Mouse (Mus musculus): Measurements from ENCODE around the gene Slc11a1.
"Not testable (repeated sequence)": the region's sequence is repeated elsewhere in the genome, so short reads cannot be mapped to it uniquely, and the experiment has no call there.

The Slc11a1 gene

DNA sequence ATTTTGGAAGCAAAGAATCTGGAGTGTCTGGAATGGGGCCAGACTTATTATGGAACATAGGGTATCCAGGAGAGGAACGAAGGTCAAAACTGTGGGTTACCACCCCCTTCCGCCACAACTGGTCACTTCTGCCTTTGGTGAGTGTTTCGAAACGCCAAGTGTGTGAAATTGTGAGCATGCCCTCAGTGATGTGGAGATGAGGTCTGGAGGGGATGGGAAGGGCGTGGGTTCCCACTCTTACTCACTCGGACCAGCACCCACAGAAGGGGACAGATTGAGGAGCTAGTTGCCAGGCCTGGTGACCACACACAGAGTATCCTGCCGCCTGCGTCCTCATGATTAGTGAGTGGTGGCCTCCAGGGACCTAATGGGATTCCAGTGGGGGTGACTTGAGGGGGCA lies at the start of gene Slc11a1:
Gene Slc11a1 (plus strand): TSS at position 216 of the 400 bp plus-strand sequence.
- no peak for DNase-seq

DNA sequence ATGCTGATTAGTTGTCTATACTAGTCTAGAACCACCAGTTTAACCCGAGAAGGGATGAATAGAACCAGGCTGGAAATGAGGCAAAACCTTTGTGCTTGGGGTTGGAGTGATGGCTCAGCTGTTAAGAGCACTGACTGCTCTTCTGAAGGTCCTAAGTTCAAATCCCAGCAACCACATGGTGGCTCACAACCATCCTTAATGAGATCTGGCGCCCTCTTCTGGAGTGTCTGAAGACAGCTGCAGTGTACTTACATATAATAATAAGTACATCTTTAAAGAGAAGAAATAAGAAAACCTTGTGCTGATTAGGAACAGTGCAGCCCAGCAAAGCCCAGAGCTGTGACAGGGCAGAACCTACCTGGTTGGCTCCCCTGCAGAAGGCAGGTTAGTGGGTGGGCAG lies 48.1 kb upstream of the Slc11a1 start:
- DNase-seq: not testable (repeated sequence)

DNA sequence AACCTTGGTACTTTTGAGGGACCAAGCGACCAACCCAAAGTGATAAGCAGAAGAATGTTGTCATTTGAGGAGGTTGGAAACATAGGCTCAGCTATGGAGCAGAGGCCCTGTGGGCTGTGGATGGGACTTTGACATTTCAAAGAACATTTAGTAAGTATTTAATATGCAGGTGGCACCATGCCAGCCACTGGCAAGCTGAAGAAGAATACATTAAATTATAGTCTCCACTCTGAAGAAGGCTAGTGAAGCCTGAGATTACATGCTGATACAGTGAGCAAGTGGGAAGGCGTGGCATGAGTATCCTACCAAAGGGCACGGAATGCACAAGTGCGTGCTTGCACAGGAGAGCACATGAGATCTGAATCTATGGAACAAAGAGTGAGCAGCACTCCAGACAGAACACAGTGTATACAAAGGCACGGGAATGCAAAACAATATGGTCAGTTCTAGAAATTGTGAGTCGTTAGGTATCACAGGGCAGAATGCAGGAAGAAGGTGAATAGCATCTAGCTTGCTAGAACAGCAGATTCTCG lies 45.0 kb upstream of the Slc11a1 start:
- DNase-seq: no peak

DNA sequence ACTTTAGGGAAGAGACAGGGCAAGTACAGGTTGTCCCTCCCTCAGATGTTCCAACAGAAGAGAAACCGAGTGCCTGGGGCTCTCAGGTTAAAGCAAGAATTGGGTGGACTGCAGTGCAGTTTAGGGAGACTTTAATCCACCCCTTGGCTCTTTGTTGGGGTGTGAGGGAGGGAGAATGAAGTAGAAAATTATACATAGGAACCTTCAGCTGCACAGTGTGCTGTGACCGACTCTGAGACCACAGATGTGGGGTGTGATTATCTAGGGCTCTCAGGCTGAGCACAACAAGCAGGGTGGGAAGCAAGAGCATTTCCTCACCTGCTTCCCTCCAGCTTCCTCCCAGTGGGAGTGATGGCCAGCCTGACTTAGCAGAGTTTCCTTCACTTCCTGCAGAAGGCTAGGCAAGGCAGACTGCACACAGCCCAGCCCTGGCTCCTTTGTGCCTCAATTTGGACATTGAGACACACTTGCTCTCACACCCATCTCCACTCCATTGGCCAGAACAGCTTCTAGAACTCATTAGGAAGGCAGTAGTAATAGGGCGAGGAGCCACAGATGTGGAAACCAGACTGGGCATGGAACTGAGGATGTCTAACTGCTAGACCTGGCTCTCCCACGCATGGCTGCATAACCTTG lies 43.8 kb upstream of the Slc11a1 start:
- no peak for DNase-seq

DNA sequence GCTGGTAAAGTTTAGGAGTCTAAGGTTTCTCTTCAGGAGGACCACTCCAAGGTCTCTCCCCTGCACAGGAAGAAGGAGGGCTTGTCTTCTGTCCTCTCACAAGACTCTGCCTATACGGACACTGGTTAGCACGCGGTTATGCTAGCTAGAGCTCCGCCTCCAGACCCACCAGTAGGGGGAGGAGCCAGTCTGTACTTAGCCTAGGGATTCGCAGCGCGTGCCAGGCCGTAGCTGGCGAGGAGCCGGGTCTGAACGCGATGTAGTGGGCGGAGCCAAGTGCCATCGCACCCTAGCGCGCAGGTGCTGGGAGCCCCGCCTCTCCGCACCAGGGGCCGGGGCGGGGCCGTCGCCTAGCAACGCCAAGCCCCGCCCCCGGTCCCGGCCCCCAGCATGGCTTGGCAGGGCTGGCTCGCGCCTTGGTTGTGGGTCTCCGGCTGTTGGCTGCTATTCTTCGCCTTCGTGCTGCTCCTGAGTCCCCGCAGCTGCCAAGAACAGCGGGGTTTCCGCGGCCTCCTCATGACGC lies 42.7 kb upstream of the Slc11a1 start:
- DNase-seq: peak; percentile 98

DNA sequence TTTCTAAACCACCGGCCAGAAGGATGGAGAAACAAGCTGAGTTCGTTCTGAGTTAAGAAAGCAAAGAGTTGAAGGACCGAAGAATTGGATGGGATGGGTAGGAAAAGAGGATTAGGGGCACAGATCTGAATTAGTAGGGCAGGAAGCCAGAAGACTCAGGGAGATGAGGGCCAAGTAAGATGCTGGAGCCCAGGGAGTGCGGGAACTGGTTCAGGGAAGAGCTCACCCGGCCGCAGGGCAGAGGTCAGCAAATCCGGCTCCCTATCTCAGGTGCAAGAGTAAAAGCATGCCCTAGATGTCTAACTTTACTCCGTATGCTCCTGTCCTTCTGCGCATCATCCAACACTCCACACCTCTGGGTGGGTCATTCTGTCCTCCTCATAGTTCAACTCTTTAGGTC lies 42.1 kb upstream of the Slc11a1 start:
- DNase-seq: no peak

DNA sequence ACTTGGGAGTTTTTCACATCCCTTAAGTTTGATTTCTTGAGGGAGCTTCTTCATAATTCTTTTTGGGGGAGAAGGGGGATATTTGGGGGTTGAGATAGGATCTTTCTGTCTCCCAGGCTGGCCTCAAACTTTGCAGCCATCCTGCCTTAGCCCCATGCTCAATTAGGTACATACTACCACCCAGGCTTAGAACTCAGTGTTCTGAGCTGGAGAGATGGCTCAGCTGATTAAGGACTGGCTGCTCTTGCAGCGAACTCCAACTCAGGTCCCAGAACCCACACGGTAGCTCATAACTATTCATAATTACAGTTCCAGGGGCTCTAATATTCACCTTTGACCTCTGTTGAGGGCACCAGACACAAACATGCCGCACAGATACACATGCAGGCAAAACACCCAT lies 40.4 kb upstream of the Slc11a1 start:
- DNase-seq: no peak

DNA sequence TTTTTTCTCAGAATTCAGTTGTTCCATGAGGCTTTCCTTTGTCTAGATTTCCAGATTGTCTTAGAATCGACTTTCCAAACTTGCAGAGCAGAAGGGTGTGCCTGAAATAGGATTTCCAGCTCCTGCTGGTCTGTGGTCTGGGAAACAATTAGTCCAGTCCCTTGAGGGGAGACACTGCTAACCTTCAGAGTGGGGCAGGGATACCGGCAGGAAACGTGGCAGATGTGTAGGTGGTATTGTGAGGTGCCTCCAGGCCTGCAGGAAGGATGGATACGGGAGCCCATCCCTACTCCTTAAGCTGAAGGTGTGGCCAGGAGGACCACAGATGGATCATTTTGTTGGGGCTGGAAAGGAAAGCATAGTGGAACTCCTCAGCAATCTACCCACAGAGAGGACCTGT lies 40.0 kb upstream of the Slc11a1 start:
- DNase-seq: no peak

DNA sequence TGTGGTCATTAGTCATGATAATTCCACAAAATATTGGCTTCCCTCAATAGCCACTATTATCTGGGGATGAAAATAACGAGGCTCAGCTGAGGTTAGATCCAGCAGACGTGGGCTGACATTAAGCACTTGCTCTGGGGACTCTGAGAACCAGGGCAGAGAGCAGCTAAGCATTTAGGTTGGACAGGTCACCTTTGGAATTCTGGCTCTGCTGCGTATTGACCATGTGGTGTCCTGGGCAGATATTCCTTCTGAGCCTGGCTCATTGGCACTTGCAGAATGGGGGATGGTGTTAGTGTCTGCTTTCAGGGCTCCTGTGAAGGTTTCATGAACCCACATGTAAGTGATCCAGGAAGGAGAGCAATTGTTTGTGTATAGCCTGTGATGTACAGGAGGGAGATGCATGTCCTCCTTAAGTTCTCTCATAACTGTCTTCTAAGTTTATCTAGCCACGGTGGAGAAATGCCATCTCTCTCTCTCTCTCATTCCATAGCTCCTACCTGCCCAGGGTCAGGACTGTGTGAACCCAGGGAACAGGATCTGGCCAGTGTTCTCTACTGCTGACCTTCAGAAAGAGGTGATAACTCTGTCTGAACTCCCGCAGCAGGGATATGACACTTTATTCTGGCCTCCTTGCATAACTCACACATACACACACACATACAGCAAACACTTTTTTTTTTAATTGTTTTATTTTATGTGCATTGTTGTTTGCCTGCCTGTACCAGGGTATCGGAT lies 39.4 kb upstream of the Slc11a1 start:
- no peak for DNase-seq

DNA sequence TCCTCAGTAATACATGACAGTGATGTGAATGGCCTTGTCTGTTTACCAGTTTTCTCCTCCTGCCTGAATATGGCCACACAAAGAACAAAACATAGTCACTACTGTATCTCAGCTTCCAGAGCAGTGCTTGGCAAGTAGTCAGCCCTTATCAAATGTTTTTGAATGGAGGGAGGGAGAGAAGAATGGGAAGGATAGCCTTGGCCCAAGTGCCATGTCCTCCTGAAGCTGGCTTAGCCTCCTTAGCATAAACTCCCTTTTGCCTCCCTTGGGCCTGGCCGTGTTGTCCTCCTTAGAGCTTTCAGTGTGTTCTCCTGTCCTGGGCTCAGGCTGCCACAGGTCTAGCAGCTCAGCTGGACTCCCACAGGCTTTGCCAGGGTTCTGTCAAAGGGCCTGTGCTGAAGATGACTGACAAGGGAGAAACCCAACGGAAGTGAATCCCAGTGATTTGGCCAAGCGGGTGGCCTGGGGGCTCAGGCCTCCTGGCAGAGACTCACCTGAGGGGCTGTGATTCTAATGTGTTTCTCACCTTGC lies 37.7 kb upstream of the Slc11a1 start:
- DNase-seq: no peak

DNA sequence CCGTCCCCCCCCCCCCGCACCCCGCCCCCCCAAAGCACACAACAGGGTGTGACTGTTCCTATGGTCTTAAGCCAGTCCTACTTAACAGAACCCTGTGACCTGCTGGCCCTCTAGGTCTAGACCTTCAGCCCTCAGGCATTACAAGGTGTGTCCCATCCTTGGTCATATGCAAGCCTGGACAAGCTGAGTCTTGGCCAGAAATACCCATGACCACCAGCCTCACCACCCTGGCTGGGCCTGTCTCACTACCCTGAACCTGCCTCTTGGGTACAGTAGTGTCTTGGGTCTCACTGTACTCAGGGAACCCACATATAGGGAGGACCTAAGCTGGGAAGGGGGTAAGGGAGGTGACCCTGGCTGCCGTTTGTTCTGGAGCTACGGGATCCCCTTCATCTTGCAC lies 37.0 kb upstream of the Slc11a1 start:
- DNase-seq: no peak

DNA sequence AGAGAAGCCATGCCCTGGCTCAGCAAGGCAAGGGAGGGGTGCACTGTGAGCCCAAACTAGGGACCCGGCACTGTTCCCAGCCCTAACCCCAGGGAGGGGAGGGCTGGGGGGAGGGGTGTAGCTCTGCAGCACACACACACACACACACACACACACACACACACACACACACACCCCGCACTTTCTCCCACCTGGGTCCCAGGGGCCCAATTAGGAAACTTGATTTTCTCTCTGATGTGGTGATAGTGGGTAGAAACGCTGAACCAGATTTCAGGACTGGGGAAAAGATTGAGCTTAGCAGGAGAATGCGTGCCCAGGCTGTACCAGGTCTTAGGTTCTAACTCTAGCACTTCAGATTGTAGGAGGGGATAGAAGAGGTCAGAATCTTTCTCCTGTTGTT lies 36.4 kb upstream of the Slc11a1 start:
- no peak for DNase-seq

DNA sequence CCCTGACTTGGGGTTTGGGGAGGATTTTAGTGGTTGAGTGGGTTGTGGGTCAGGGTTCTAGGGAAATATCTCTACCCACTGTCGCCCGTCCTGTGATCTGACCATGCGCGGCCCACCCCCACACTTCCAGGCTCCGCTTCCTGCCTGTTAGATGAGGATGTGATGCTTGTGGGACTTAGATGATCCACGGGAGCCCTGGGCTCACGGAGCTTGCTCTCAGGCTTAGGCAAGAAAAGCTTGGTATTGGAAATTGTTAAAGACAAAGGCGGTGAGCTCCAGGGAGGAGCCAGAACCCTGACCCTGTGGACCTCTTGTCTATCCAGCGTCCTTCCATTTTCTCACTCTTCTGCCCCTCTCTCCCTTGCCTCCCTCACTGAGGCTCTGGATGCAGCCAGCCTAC lies 35.1 kb upstream of the Slc11a1 start:
- DNase-seq: no peak

DNA sequence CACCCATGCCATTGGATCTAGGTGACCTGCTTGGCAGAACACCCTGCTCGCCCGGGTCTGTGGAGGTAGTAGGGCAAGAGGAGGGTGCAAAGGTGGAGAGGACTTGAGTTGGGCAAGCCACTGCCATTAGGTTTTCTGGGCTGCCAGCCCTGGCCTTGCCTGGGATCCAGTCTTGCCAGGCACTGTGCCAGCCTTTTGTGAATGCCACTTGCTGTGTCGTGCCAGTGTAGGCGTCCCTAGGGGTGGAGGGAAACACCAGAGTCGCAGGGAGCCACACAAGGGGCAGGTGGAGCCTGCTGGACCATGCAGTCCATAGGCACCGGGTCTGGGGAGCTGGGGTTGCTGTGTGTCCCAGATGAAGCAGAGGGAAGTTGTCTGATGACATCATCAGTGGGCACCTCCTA lies 34.6 kb upstream of the Slc11a1 start:
- DNase-seq: peak; percentile 67

DNA sequence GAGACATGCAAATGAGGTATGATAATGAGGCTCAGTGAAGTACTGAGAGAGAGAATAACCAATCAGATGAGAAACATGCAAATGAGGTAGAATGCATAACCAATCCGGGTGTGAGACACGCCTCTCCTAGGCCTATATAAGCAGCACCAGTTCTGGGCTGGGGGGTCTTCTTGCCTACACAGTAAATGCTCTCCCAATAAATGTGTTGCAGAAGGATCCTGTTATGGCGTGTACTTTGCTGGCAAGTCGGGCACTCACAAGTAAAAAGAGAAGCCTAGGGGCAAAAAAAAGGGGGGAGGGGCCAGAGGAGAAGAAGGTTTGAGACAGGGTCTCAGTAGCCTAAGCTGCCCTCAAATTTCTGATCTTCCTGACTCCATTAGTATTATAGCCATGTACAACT lies 34.0 kb upstream of the Slc11a1 start:
- DNase-seq: not testable (repeated sequence)

DNA sequence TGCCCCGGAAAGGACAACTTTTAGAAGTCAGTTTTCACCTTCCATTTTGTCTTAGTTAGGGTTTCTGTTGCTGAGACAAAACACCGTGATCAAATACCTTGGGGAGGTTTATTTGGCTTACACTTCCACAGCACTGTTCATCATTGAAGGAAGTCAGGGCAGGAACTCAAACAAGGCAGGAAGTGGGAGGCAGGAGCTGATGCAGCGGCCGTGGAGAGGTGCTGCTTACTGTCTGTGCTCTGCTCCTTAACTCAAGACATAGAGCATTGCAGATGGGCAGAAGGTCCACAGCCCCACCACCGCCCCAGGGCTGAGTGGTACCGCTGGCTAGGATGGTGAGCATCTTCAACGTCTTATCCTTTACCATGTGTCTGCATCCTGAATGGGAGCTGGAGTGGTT lies 33.1 kb upstream of the Slc11a1 start:
- DNase-seq: no peak

DNA sequence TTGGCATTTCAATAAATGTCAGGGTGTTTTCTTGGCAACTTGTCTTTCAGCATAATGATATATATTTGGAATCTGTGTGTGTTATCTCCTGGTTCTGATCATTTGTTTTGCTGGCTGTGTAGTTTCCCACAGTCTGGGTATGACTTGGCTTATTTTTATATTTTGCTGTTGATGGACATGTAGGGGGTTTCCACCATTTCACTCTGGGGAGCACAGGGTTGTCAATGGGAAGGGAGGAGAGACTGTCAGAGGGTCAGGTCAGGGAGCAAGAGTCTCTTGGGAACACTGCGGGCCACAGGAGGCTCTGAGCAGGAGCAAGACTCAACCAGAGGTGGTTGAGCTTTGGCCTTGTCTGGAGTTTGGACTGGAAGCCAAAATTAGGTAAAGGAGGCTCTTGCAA lies 32.7 kb upstream of the Slc11a1 start:
- no peak for DNase-seq

DNA sequence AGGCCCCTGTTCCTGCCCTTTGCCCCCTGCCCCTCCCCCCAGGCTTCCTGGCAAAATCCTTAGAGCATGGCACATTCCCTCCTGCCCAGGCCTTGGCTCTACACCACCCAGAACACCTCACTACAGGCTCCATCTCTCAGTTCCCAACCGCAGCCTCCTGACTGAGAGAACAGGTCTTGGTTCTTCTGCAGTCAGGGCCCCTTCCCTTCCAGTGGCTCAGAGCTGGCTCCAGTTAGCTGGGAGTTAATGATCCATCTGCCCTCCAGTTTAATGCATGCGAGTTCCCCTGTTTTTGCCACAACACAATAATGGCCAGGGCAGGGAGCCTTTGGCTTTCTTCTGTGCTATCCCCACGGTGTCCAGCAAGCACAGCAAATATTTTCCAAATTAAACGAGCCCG lies 31.8 kb upstream of the Slc11a1 start:
- DNase-seq: no peak

DNA sequence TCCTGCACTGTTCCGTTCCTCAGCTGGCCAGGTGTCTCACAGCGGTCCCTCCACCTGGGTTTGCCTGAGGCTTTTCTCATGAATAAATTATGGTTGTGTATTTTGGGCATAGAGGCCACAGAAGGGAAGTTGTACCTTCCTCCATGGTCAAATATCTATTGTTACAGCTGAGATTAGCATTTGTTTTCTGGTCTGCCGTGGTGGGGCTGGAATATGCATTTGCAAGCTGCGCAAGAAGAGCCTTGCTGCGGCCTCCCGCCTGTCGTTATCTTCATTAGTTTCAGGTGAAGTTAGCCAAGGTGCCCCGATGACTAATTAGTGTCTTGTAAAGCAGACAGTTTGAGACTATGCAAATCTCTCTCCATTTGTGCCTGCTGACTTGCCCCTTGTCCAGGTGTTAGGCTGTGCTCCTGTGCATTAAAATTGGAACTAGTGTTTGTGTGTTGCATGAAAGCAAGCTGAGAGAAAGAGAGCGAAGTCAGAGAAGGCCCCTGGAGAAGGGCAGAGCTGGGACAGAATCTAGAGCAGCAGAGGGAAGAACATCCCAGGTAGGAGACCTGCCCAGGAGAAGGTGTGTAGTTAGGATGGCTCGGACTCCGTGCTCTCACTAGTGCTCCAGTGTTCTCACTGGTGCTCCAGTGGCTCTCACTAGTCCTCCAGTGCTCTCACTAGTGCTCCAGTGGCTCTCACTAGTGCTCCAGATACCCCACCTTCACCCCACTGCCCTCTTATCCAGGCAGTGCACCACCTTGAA lies 30.7 kb upstream of the Slc11a1 start:
- DNase-seq: no peak

DNA sequence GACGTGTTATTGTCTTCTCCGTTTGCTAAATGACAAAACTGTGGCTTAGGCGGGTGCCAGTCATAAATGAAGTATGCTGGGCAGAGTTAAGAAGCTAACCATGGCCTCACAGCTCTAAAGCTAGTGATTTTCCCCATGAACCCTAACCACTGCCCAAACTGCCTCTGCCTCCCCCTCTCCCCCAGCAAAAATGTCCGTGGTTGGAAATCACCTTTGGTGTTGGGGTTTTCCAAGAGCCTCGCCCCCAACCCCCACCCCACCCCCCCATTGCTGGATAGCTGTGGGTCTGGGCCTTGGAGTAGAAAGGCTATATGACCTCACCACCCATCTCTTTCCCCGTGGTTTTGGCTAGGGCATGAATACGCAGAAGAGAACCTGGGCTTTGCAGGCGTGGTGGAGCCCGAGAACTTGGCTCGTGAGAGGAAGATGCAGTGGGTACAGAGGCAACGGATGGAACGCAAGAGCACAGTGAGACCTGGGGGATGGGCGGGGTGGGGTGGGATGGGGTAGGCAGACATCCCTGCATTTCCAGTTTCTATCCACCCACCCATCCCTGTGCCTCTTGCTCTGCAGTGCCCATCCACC lies 23.7 kb upstream of the Slc11a1 start:
- no peak for DNase-seq

DNA sequence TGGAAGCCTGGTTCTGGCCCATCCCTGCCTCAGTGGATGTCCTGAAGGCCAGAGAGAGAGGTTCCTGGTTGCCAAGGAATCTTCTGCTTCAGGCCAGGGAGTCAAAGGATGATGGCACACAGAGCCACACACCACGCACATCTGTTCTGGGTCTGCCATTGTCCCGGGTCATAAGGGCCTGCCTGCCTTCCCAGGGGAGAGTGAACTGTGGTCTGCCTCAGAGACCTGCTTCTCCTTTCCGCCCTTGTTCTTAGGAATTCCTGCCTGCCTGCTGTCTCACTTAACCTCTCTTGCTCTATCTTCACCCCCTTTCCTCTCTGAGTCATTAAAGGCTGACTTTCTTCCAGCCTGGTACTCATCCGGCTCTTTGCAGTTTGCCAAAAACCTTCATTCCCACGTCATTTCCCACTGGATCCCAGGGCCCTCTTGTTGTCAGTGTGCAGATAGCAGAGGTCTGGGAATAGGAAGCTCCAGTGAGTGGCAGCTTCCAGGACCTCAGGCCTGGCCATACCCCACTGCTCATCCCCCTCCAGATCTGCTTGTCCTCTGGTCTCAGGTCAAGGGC lies 22.4 kb upstream of the Slc11a1 start:
- no peak for DNase-seq

DNA sequence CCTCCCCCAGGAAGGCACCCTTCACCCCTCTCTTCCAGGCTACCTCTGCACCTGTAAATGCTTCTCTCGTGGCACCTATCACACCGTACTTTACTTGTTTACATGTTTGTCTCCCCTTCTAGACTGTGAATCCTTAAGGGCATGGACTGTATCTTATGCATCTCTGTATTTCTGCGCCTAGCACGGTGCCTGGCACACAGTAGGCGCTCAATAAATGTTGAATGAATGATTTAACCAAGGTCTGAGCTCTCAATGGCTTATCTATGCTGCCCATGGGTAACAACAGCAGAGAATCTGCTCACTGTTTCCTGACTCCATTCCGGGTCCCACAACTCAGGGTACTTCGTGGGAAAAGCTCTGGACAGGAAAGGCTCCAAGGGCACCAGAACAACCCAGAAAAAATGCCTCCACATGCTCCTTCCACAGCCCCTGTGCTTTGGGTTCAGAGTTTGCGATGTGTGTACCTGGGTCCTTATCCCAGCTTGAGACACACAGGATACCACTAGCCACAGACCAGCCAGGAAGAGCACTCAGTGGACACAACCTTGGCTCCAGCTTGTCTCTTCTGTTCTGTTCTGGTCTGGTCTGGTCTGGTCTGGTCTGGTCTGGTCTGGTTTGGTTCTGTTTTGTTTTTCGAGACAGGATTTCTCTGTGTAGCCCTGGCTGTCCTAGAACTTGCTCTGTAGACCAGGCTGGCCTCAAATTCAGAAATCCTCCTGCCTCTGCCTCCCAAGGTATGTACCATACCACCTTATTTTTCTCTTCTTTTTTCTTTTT lies 21.4 kb upstream of the Slc11a1 start:
- no peak for DNase-seq

All from right cerebral cortex, adult 18-20 months (tissue).